Mouse (Mus musculus) erythroblast, embryonic 14.5 days (primary cell): ENCODE results near the gene Cd180.

ENCODE experiments used
- GATA1 ChIP-seq: IDR thresholded peaks from 2 replicates; pipeline ENCODE4 v1.6.1; 2012; ENCODE audit warnings: low read length, inconsistent platforms, mixed read lengths
- TAL1 ChIP-seq: IDR thresholded peaks from 3 replicates; pipeline ENCODE4 v1.6.1; 2012; ENCODE audit warnings: low read length, inconsistent platforms, mixed read lengths

- TF ChIP-seq GATA1 (no peak), TAL1 (no peak)
Measured at GRCm38 (mm10) chr13:102768512-102768911, 75.2 kb downstream of the Cd180 start.
